Mouse (Mus musculus) intestine, embryonic 16.5 days (tissue): Measurements from ENCODE around the gene Wbp1. TPM values are rescaled to one million over a fixed set of nuclear protein-coding genes. Genes with fewer than 3 reads are reported as not detected.
A peak's percentile ranks its signal among the peaks of the same experiment; 100 is the strongest.

Source experiments
- ATAC-seq: fragments of 200-750 bp; cut with Nextera tagmentation; 2 replicates; pipeline ENCODE4 v1.8.0; 2017; ENCODE audit warnings: moderate TSS enrichment, moderate library complexity
- H3K27ac ChIP-seq: fragments of 300-500 bp; sonication (generic); 2 replicates; pipeline ENCODE4 v1.5.1; 2014; ENCODE audit warnings: mild to moderate bottlenecking, low read length
- H3K27me3 ChIP-seq: fragments of 300-500 bp; sonication (generic); replicated peaks from 2 replicates; pipeline ENCODE4 v1.6.1; 2014; ENCODE audit warnings: low read length, control low read depth, mixed read lengths; ENCODE audit not compliant: control insufficient read depth, insufficient read depth
- H3K36me3 ChIP-seq: fragments of 300-500 bp; sonication (generic); 2 replicates; pipeline ENCODE4 v1.6.1; 2014; ENCODE audit warnings: low read length, control low read depth; ENCODE audit not compliant: control insufficient read depth, insufficient read depth
- H3K4me1 ChIP-seq: fragments of 300-500 bp; sonication (generic); 2 replicates; pipeline ENCODE4 v1.6.1; 2014; ENCODE audit warnings: low read length, control low read depth, mixed read lengths; ENCODE audit not compliant: control insufficient read depth, insufficient read depth
- H3K4me2 ChIP-seq: fragments of 300-500 bp; sonication (generic); 2 replicates; pipeline ENCODE4 v1.6.1; 2014; ENCODE audit warnings: low read depth, low read length, control low read depth
- H3K4me3 ChIP-seq: fragments of 300-500 bp; sonication (generic); 2 replicates; pipeline ENCODE4 v1.5.1; 2014; ENCODE audit warnings: mild to moderate bottlenecking, low read length
- H3K9ac ChIP-seq: fragments of 300-500 bp; sonication (generic); 2 replicates; pipeline ENCODE4 v1.6.1; 2014; ENCODE audit warnings: low read depth, low read length
- H3K9me3 ChIP-seq: fragments of 300-500 bp; sonication (generic); 2 replicates; pipeline ENCODE4 v1.6.1; 2016; ENCODE audit warnings: low read length, control low read depth; ENCODE audit not compliant: control insufficient read depth
- WGBS: fragments of 180-500 bp; shearing (Covaris S2); extraction: QIAGEN DNeasy Blood & Tissue Kit; methylation state at CpG from one replicate; pipeline ENCODE4 v1.1.7; 2014; 5-methylcytosine and 5-hydroxymethylcytosine counted together
- polyA plus RNA-seq: library from polyadenylated mRNA; unstranded; fragments of >200 nt; fragmentation: Nextera tagmentation; extraction: Ambion mirVana; gene quantifications from 2 replicates; pipeline ENCODE4 v1.2.1, GENCODE M21; 2015

The Wbp1 gene
- polyA plus RNA-seq, 1 experiment from 2014 or later: 95.5 TPM

DNA sequence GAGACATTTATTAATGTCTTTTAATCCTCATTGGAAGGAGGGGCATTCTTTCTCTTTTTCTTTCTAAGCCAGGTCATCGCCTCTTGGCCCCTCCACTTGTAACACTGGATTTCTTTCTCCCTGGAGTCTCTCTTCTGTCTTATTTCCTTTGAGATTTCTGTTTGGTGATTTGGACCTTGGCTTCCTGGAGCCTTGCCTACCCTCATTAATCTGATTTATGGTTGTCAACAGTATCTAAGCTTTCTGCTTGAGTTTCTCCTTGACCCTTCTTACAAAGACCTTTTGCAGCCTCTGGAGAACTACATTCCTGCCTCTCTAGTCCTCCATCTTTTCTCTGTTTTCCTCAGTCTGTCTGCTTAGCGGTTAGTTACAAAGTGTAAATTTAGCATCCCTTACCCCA lies 22.9 kb downstream of the Wbp1 start:
- H3K4me2 ChIP-seq: no peak overlapping the region
- H3K4me1 ChIP-seq: peaks cover 16% of the 10 kb centered on the region
- no peaks in the 10 kb centered on the region for H3K27me3 ChIP-seq
- H3K9me3 ChIP-seq: no peaks in the 10 kb centered on the region
- no peak overlapping the region for H3K4me3 ChIP-seq
- WGBS: 54% methylated on average over 2 of the region's 2 CpGs
- H3K36me3 ChIP-seq: no peaks in the 10 kb centered on the region
- no peak overlapping the region for H3K9ac ChIP-seq
- H3K27ac ChIP-seq: no peak overlapping the region
- no peak for ATAC-seq

DNA sequence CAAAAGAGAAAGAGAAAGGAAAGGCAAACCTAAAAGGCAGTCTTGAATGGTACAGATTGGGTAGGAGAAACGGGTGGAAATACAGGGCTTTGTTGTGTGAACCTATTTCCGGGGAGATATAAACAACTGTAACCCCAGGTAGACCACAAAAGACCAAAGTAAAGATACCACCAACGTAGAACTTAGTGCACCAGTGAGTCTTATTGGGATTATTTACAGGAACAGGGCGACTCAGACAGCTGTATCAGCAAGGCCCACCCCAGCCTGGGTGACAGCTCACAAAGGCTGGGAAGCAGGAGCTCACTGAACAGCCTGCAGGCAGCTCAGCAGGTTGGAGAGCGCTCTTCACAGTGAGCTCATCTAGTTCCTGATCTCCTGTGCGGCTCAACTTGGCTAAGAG lies 25.4 kb downstream of the Wbp1 start:
- Histone ChIP-seq H3K27ac (no peak overlapping the region), H3K9me3 (no peaks in the 10 kb centered on the region), H3K4me3 (no peak overlapping the region), H3K36me3 (no peaks in the 10 kb centered on the region), H3K4me2 (no peak overlapping the region), H3K27me3 (no peaks in the 10 kb centered on the region), H3K9ac (no peak overlapping the region), H3K4me1 (0 out of 2 replicates have a peak, but pooled peaks cover 3% of the 10 kb centered on the region)
- WGBS: 51% methylated on average over 6 of the region's 6 CpGs
- no peak for ATAC-seq

DNA sequence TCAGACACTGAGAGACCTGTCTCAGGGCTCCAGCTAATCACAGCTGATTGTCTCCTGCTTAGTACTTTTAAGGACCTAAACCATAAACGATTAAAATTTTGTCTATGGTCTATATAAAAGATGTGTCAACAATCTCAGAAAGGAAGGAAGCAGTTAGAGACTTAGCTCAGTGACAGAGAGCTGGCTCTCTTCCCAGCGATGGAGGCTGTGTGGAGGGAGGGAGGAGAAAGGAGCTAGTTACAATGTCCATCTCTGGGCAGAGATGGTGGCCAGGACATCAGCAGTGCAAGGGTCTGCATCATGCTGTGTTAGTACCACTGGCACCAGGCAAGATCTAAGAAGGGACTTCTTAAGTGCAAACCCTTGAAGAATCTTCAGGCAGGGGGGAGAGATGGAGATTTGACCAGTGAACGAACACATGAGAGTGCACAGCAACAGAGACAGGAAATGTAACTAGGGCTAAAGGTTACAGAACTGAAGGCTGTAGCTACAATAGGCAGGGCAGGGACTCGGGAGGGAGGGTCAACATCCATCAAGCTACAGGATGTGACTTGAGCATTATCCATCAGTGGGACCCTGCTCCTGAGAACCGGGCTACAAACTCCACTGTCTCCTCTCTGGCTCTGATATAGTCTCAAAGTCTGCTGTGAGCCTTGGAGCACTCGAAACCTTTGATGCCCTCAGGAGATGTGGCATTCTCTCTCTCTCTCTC lies 28.8 kb downstream of the Wbp1 start:
- no peaks in the 10 kb centered on the region for H3K9me3 ChIP-seq
- H3K9ac ChIP-seq: no peak overlapping the region
- 33% methylated on average over 6 of the region's 6 CpGs for WGBS
- H3K4me1 ChIP-seq: peaks cover 4% of the 10 kb centered on the region
- H3K4me3 ChIP-seq: no peak overlapping the region
- H3K36me3 ChIP-seq: no peaks in the 10 kb centered on the region
- H3K27me3 ChIP-seq: peaks cover 21% of the 10 kb centered on the region
- H3K27ac ChIP-seq: no peak overlapping the region
- no peak overlapping the region for H3K4me2 ChIP-seq
- ATAC-seq: no peak

DNA sequence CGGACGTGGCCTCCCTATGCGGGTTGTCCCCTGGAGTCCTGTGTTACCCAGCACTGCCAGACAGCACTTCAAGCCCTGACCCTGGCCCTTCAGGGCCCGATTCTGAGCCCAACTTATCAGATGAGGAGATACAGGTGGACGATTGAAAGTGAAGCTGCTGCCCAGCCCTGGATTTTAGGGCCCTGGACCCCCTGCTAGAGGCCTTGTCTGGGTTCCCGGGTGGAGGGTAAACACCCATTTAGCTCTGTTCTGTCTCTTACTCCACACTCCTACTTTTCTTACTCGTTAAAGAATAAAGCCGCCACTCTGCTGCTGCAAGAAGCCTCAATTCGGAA lies 33.5 kb downstream of the Wbp1 start:
- Histone ChIP-seq H3K9ac (no peak overlapping the region), H3K9me3 (no peaks in the 10 kb centered on the region), H3K27me3 (peaks cover 65% of the 10 kb centered on the region), H3K36me3 (no peaks in the 10 kb centered on the region), H3K4me1 (peaks cover 16% of the 10 kb centered on the region), H3K4me2 (peak overlapping the region; percentile 33; the same call in 1 of the 2 replicates), H3K4me3 (0 out of 2 replicates have a peak overlapping the region, but pooled peaks have one; percentile 32), H3K27ac (no peak overlapping the region)
- 14% methylated on average over 9 of the region's 9 CpGs for WGBS
- ATAC-seq: no peak

DNA sequence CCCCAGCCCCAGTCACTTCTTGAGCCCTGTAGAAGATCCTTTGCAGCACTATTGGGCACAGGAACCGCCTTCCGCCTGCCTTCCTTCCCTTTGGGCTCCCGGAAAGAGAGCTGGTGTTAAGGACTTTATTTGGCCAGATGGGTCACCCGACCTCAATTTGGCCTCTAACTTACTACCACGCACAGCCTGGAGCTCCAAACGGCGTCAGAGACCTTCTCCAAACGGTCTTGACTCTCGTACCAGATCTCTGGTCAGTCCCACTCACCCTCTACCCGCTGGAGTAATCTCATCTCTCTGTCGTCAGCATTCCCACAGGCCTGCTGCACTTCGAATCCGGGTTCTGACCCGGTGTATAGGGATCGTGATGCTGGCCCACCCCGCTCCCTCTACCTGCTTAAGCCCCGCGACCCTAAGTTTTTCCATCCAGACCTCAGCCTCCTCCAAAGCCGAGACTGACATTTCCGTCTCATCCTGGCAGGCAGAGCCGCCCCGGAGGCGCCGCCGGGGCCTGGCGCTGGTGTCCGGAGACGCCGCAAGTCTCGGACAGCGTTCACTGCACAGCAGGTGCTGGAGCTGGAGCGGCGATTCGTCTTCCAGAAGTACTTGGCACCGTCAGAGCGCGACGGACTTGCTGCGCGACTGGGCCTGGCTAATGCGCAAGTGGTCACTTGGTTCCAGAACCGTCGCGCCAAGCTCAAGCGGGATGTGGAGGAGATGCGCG lies 34.0 kb downstream of the Wbp1 start:
- Histone ChIP-seq H3K9me3 (no peaks in the 10 kb centered on the region), H3K27ac (no peak overlapping the region), H3K9ac (no peak overlapping the region), H3K4me3 (peak overlapping the region; percentile 32), H3K27me3 (peaks cover 69% of the 10 kb centered on the region), H3K36me3 (no peaks in the 10 kb centered on the region), H3K4me2 (peak overlapping the region; percentile 33), H3K4me1 (peaks cover 16% of the 10 kb centered on the region)
- no peak for ATAC-seq
- 3% methylated on average over 47 of the region's 47 CpGs for WGBS

DNA sequence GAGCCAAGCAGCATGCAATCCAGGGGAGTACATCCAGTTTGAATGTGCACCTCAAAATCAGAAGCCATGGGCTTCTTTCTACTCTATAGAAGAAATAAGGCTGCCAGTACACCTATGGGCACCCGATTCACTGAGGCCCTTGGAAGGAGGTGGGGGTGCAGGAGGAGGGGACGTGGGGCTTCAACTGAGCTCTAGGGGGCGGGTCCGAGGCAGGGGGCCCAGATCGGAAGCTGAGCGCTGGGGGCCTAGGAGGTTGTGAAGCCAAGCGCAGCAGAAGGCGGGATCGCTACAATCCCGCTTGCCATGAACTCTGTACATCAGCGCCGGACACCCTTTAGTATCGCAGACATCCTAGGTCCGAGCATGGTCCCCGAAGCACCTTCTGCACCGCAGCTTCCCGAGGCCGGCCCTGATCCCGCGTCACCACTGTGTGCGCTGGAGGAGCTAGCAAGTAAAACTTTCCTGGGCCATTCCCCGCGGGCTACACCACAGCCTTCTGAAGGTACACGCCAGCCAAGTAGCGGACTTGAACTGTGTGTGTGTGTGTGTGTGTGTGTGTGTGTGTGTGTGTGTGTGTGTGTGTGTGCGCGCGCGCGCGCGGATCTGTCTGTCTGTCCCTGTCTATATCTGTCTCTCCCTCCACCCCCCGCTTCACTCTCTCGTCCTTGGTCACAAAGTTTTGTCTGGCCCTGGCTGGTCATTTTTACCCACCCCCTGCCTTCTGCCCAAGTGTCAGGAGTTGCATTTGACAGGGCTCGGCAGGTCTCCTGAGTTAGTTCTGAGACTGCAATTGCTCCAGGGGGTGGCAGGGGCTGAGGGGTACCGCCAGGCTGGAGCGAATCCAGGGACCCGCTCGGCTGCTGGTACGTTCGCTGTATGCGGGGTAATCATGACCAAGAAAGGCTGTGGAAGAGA lies 35.0 kb downstream of the Wbp1 start, which contains the start of gene Lbx2:
Gene Lbx2 (plus strand): TSS at position 247 of the 915 bp plus-strand sequence.
- Histone ChIP-seq H3K36me3 (peaks cover 4% of the 10 kb centered on the region), H3K27me3 (peaks cover 70% of the 10 kb centered on the region), H3K9me3 (no peaks in the 10 kb centered on the region), H3K4me1 (peaks cover 16% of the 10 kb centered on the region), H3K27ac (no peak within 1 kb of the TSS), H3K4me3 (peak within 1 kb of the TSS; percentile 32), H3K4me2 (peak within 1 kb of the TSS; percentile 33), H3K9ac (0 out of 2 replicates have a peak within 1 kb of the TSS, but pooled peaks have one; percentile 23)
- WGBS: 4% methylated on average over 42 of the region's 42 CpGs
- no peak for ATAC-seq

DNA sequence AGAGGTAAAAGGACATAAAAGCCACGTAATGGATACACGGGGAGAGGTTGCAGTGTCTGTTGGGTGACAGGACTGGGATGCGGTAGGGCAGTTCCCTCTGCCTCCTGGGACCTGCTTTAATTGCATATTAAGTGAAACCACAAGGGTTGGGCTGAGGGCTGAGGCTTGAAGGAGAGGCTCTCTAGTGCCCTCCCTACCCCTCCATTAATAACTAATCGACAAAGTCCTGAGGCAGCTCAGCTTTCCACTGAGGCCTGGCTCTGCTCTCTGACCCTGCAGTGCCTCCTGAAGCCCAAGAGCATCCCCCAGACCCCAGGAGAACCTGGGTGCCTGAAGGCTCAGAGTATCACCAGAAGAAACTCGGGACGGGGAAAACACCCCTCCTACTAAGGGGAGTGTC lies 36.9 kb downstream of the Wbp1 start:
- 15% methylated on average over 6 of the region's 6 CpGs for WGBS
- peaks cover 17% of the 10 kb centered on the region for H3K4me1 ChIP-seq
- no peak overlapping the region for H3K27ac ChIP-seq
- peaks cover 4% of the 10 kb centered on the region for H3K36me3 ChIP-seq
- no peak overlapping the region for H3K4me3 ChIP-seq
- H3K4me2 ChIP-seq: no peak overlapping the region
- no peak overlapping the region for H3K9ac ChIP-seq
- no peaks in the 10 kb centered on the region for H3K9me3 ChIP-seq
- ATAC-seq: no peak
- H3K27me3 ChIP-seq: peaks cover 65% of the 10 kb centered on the region

DNA sequence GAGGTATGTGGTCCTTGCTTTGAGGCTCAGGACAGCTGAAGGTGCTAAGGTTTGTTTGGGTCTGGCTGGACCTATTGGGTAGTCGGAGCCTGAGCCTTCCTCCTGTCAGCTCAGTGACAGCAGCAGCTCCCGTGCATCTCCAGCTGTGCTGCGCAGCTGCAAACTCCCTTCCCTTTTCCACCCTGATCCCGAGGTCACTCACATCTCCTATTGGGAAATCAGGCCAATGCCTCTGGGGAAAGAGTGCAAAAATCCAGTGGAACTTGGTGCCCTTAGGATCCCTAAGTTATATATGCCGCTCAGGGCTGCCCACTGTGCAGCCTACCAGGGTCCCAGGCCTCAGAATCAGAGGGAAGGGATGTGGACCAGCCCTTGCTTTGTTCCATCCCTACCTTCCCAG lies 37.9 kb downstream of the Wbp1 start:
- Histone ChIP-seq H3K36me3 (peaks cover 4% of the 10 kb centered on the region), H3K4me2 (no peak overlapping the region), H3K9me3 (no peaks in the 10 kb centered on the region), H3K4me1 (peaks cover 25% of the 10 kb centered on the region), H3K27me3 (peaks cover 58% of the 10 kb centered on the region), H3K9ac (no peak overlapping the region), H3K27ac (no peak overlapping the region), H3K4me3 (no peak overlapping the region)
- WGBS: 35% methylated on average over 5 of the region's 5 CpGs
- ATAC-seq: no peak

DNA sequence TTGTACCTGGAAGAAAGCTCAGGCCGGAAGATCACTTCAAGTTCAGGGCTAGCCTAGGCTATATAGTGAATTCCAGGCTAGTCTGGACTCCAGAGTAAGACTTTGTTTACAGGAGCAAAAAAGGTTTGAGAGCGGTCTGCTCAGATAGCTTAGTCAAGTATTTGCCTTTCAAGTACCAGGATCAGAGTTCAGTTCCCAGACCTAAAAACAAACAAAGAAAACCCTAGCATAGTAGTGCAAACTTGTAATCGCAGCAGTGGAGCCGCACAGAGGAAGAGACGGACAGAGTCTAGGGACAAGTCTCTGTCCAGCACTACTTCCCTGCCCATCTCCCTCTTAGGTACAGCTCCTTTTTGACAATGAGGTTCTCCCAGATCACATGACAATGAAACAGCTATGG lies 41.1 kb downstream of the Wbp1 start:
- peaks cover 8% of the 10 kb centered on the region; the same call in 1 of the 2 replicates for H3K4me1 ChIP-seq
- H3K4me2 ChIP-seq: no peak overlapping the region
- H3K27me3 ChIP-seq: peaks cover 33% of the 10 kb centered on the region
- peaks cover 4% of the 10 kb centered on the region for H3K36me3 ChIP-seq
- no peak for ATAC-seq
- no peaks in the 10 kb centered on the region for H3K9me3 ChIP-seq
- H3K9ac ChIP-seq: no peak overlapping the region
- no peak overlapping the region for H3K4me3 ChIP-seq
- WGBS: 89% methylated on average over 5 of the region's 5 CpGs
- H3K27ac ChIP-seq: no peak overlapping the region
